Mouse (Mus musculus) erythroblast, adult 5-6 weeks (primary cell): ENCODE measurements around the gene Katnb1. TPM values are rescaled to one million over a fixed set of nuclear protein-coding genes. Genes with fewer than 3 reads are reported as not detected.

ENCODE experiments used
- ATAC-seq: replicated peaks from 2 replicates; pipeline ENCODE4 v1.8.0; 2016; ENCODE audit warnings: moderate number of reproducible peaks, mild to moderate bottlenecking, moderate TSS enrichment, inconsistent platforms; ENCODE audit not compliant: poor library complexity, low FRiP score, severe bottlenecking
- total RNA-seq, 2 experiments: library from RNA; stranded (forward) in 1 of 2; stranded (reverse) in 1 of 2; fragments of 150-400 nt in 1 of 2; fragments of 200-764, 138-1000 nt in 1 of 2; gene quantifications; 2 replicates each; pipeline versions ENCODE4 v1.2.3 to v1.2.4; 2015 to 2017; ENCODE audit warnings: low replicate concordance in 2 of 2

Gene Katnb1
- total RNA-seq, 2 experiments from 2014 or later: 1.9 to 9.1 TPM

GRCm38 (mm10) chr8:95081650-95082049 is 664 bp downstream of the Katnb1 start:
- ATAC-seq: peak; percentile 14

GRCm38 (mm10) chr8:95084261-95084660 is 3.3 kb downstream of the Katnb1 start:
- no peak for ATAC-seq

GRCm38 (mm10) chr8:95084744-95085431 is 3.9 kb downstream of the Katnb1 start:
- ATAC-seq: no peak

- ATAC-seq: no peak
Observed at GRCm38 (mm10) chr8:95085432-95086141, 4.6 kb downstream of the Katnb1 start.

- no peak for ATAC-seq
Observed at GRCm38 (mm10) chr8:95093574-95093973, 12.6 kb downstream of the Katnb1 start.

- peak; percentile 54; the same call in 1 of the 2 replicates for ATAC-seq
Observed at GRCm38 (mm10) chr8:95099009-95099408, 18.0 kb downstream of the Katnb1 start.

GRCm38 (mm10) chr8:95101972-95102371 is 21.0 kb downstream of the Katnb1 start:
- ATAC-seq: no peak

GRCm38 (mm10) chr8:95107306-95107705 is 26.3 kb downstream of the Katnb1 start:
- ATAC-seq: no peak

- ATAC-seq: no peak
Observed at GRCm38 (mm10) chr8:95112594-95112993, 31.6 kb downstream of the Katnb1 start.

- 0 out of 2 replicates have a peak, but pooled peaks have one; percentile 15 for ATAC-seq
Observed at GRCm38 (mm10) chr8:95113108-95113507, 32.1 kb downstream of the Katnb1 start.

- ATAC-seq: no peak
Observed at GRCm38 (mm10) chr8:95113750-95114149, 32.8 kb downstream of the Katnb1 start.

GRCm38 (mm10) chr8:95123455-95123854 is 42.5 kb downstream of the Katnb1 start:
- ATAC-seq: no peak

- ATAC-seq: no peak
Observed at GRCm38 (mm10) chr8:95126497-95126896, 45.5 kb downstream of the Katnb1 start.

- ATAC-seq: no peak
Observed at GRCm38 (mm10) chr8:95127658-95128057, 46.7 kb downstream of the Katnb1 start.

GRCm38 (mm10) chr8:95128750-95129260 is 47.8 kb downstream of the Katnb1 start:
- no peak for ATAC-seq

GRCm38 (mm10) chr8:95130966-95131537 is 50.1 kb downstream of the Katnb1 start:
- no peak for ATAC-seq

- no peak for ATAC-seq
Observed at GRCm38 (mm10) chr8:95131983-95132382, 51.0 kb downstream of the Katnb1 start.

- no peak for ATAC-seq
Observed at GRCm38 (mm10) chr8:95134186-95134585, 53.2 kb downstream of the Katnb1 start.

- ATAC-seq: no peak
Observed at GRCm38 (mm10) chr8:95135242-95135641, 54.3 kb downstream of the Katnb1 start.

- no peak for ATAC-seq
Observed at GRCm38 (mm10) chr8:95136218-95136617, 55.2 kb downstream of the Katnb1 start.

- ATAC-seq: no peak
Observed at GRCm38 (mm10) chr8:95137201-95137600, 56.2 kb downstream of the Katnb1 start.
